Comparison of ENCODE assay signal across 8 mouse cellular contexts in the genomic region with DNA sequence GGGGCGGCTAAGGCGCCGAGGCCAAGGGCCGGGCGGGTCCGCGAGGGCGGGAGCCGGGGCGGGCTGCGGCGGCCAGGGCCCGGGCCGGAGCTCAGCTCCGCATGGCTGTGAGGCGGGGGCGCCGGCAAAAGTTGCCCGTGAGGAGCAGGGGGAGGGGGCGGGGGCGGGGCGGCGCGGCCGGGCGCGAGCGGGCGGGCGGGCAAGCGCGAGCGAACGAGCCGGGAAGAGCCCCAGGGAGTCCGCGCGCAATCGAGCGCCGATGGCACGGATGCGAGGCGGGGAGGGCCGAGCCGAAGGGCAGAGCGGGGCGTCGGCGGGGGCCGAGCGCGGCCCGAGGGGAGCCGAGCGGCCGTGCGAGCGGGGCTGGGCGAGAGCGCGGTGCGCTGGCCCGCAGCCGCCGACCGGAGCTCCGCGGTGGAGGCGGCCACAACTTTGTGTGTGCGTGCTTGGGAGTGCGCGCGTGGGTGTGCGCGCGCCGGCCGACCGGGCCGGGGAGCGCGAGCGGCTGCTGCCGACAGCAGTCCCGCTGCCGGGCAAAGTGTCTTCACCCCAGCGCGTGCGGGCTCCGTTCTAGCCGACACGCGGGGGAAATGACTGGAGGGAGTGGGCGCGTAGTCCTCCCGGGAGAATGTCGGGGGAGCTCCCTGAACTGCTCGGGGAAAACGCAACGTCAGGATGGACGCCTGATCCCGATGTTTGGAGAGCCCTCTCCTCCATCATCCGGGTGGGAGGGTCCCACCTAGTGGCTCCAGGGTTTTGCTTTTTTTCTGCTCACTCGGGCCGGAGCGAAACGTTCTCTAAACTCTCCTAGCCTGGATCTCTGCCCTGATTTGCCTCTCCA. TPM values are rescaled to one million over a fixed set of nuclear protein-coding genes. Genes with fewer than 3 reads are reported as not detected.
DNase-seq lines count a peak whose midpoint lies in the region; ATAC-seq and TF ChIP-seq lines count a peak whose summit lies in the region.

Gene Hipk2 (minus strand): TSS at position 95 of the 841 bp plus-strand sequence.

- peak; percentile 93 for ATAC-seq in forebrain, embryonic 12.5 days (ENCODE audit: low FRiP score)
- ATAC-seq in heart, embryonic 16.5 days (replicated peaks; ENCODE audit: extremely low read depth, insufficient read depth, low FRiP score): peak; percentile 92
- ATAC-seq in liver, embryonic 15.5 days (ENCODE audit: insufficient read depth): peak; percentile 84
- peak; percentile 87 for ATAC-seq in neural tube, embryonic 12.5 days (ENCODE audit: low FRiP score, low read depth)
- peak; percentile 94 for ATAC-seq in stomach, postnatal 0 days (ENCODE audit: low FRiP score, low TSS enrichment)

- peaks cover 24% of the 10 kb centered on the region for H3K4me1 ChIP-seq in E14TG2a.4 (replicated peaks; ENCODE audit: low read depth, low read length)
- H3K4me1 ChIP-seq in forebrain, embryonic 12.5 days: peaks cover 26% of the 10 kb centered on the region
- H3K4me1 ChIP-seq in heart, embryonic 16.5 days (ENCODE audit: control insufficient read depth, insufficient read depth, low read length): peaks cover 11% of the 10 kb centered on the region; the same call in 1 of the 2 replicates
- H3K4me1 ChIP-seq in liver, embryonic 15.5 days (replicated peaks): peaks cover 56% of the 10 kb centered on the region
- peaks cover 26% of the 10 kb centered on the region for H3K4me1 ChIP-seq in neural tube, embryonic 12.5 days
- peaks cover 6% of the 10 kb centered on the region; the same call in 1 of the 2 replicates for H3K4me1 ChIP-seq in stomach, postnatal 0 days (replicated peaks; ENCODE audit: control insufficient read depth, insufficient read depth)

- DNase-seq in c-Kit-positive CD71-positive TER-119-positive erythroid progenitor cells, embryonic 14.5 days (ENCODE audit: low spot score): peak; percentile 63
- peak; percentile 79 to 94 for DNase-seq in kidney, postnatal 25 days
- DNase-seq in stomach, postnatal 0 days (ENCODE audit: low spot score): peak; percentile 94

- peak within 1 kb of the TSS; percentile 70 for H3K4me2 ChIP-seq in forebrain, embryonic 12.5 days
- peak within 1 kb of the TSS; percentile 73 for H3K4me2 ChIP-seq in heart, embryonic 16.5 days (ENCODE audit: low read depth, low read length)
- H3K4me2 ChIP-seq in liver, embryonic 15.5 days: peak within 1 kb of the TSS; percentile 83
- H3K4me2 ChIP-seq in neural tube, embryonic 12.5 days (replicated peaks): peak within 1 kb of the TSS; percentile 67
- peak within 1 kb of the TSS; percentile 56 for H3K4me2 ChIP-seq in stomach, postnatal 0 days (replicated peaks; ENCODE audit: low read depth)

- no peaks in the 10 kb centered on the region for H3K36me3 ChIP-seq in E14TG2a.4 (ENCODE audit: insufficient read depth, low read length)
- H3K36me3 ChIP-seq in forebrain, embryonic 12.5 days (replicated peaks): no peaks in the 10 kb centered on the region
- H3K36me3 ChIP-seq in heart, embryonic 16.5 days (ENCODE audit: control insufficient read depth, insufficient read depth): no peaks in the 10 kb centered on the region
- peaks cover 15% of the 10 kb centered on the region for H3K36me3 ChIP-seq in liver, embryonic 15.5 days (replicated peaks)
- H3K36me3 ChIP-seq in neural tube, embryonic 12.5 days: no peaks in the 10 kb centered on the region
- no peaks in the 10 kb centered on the region for H3K36me3 ChIP-seq in stomach, postnatal 0 days (ENCODE audit: control insufficient read depth, insufficient read depth, low read length)

- H3K27me3 ChIP-seq in E14TG2a.4 (ENCODE audit: insufficient read depth, low read length): peaks cover 55% of the 10 kb centered on the region
- peaks cover 18% of the 10 kb centered on the region for H3K27me3 ChIP-seq in forebrain, embryonic 12.5 days
- no peaks in the 10 kb centered on the region for H3K27me3 ChIP-seq in heart, embryonic 16.5 days (ENCODE audit: control insufficient read depth, insufficient read depth, low read length)
- H3K27me3 ChIP-seq in liver, embryonic 15.5 days: 0 out of 2 replicates have a peak, but pooled peaks cover 4% of the 10 kb centered on the region
- no peaks in the 10 kb centered on the region; the same call in 1 of the 2 replicates for H3K27me3 ChIP-seq in neural tube, embryonic 12.5 days (replicated peaks)
- H3K27me3 ChIP-seq in stomach, postnatal 0 days (ENCODE audit: control insufficient read depth, insufficient read depth, low read length): no peaks in the 10 kb centered on the region

- TF ChIP-seq EP300 in stomach, postnatal 0 days (optimal IDR thresholded peaks at IDR 0.05): no peak

- no peaks in the 10 kb centered on the region for H3K9me3 ChIP-seq in E14TG2a.4 (ENCODE audit: low read length)
- no peaks in the 10 kb centered on the region for H3K9me3 ChIP-seq in forebrain, embryonic 12.5 days
- no peaks in the 10 kb centered on the region for H3K9me3 ChIP-seq in heart, embryonic 16.5 days (replicated peaks; ENCODE audit: control insufficient read depth, low read length)
- H3K9me3 ChIP-seq in liver, embryonic 15.5 days (replicated peaks): no peaks in the 10 kb centered on the region
- no peaks in the 10 kb centered on the region for H3K9me3 ChIP-seq in neural tube, embryonic 12.5 days
- no peaks in the 10 kb centered on the region for H3K9me3 ChIP-seq in stomach, postnatal 0 days (ENCODE audit: control insufficient read depth, low read length)

- WGBS in forebrain, embryonic 12.5 days: under 1% methylated on average over 63 of the region's 108 CpGs
- under 1% methylated on average over 90 of the region's 108 CpGs for WGBS in heart, embryonic 16.5 days
- WGBS in liver, embryonic 15.5 days (ENCODE audit: insufficient replicate concordance): under 1% methylated on average over 91 of the region's 108 CpGs
- WGBS in neural tube, embryonic 12.5 days: under 1% methylated on average over 100 of the region's 108 CpGs
- WGBS in stomach, postnatal 0 days: under 1% methylated on average over 59 of the region's 108 CpGs

- TF ChIP-seq CTCF in E14TG2a.4 (conservative IDR thresholded peaks at IDR 0.05; ENCODE audit: low read length): no peak
- TF ChIP-seq CTCF in stomach, postnatal 0 days (IDR thresholded peaks at IDR 0.05; ENCODE audit: low read depth): peak; percentile 50

- H3K4me3 ChIP-seq in E14TG2a.4 (replicated peaks; ENCODE audit: low read length): peak within 1 kb of the TSS; percentile 94
- H3K4me3 ChIP-seq in forebrain, embryonic 12.5 days (replicated peaks): peak within 1 kb of the TSS; percentile 98
- H3K4me3 ChIP-seq in heart, embryonic 16.5 days (ENCODE audit: low read length): peak within 1 kb of the TSS; percentile 100
- H3K4me3 ChIP-seq in liver, embryonic 15.5 days (replicated peaks): peak within 1 kb of the TSS; percentile 97
- H3K4me3 ChIP-seq in neural tube, embryonic 12.5 days: peak within 1 kb of the TSS; percentile 99
- peak within 1 kb of the TSS; percentile 100 for H3K4me3 ChIP-seq in stomach, postnatal 0 days (ENCODE audit: low read depth, low read length)

- H3K9ac ChIP-seq in forebrain, embryonic 12.5 days: peak within 1 kb of the TSS; percentile 99
- peak within 1 kb of the TSS; percentile 99 for H3K9ac ChIP-seq in heart, embryonic 16.5 days (ENCODE audit: low read length)
- H3K9ac ChIP-seq in liver, embryonic 15.5 days: peak within 1 kb of the TSS; percentile 100
- H3K9ac ChIP-seq in neural tube, embryonic 12.5 days: peak within 1 kb of the TSS; percentile 100
- peak within 1 kb of the TSS; percentile 99 for H3K9ac ChIP-seq in stomach, postnatal 0 days (ENCODE audit: low read length)

- peak within 1 kb of the TSS; percentile 95 for H3K27ac ChIP-seq in forebrain, embryonic 12.5 days
- H3K27ac ChIP-seq in heart, embryonic 16.5 days (ENCODE audit: low read length): peak within 1 kb of the TSS; percentile 89
- H3K27ac ChIP-seq in liver, embryonic 15.5 days (replicated peaks): peak within 1 kb of the TSS; percentile 99
- H3K27ac ChIP-seq in neural tube, embryonic 12.5 days: peak within 1 kb of the TSS; percentile 91
- H3K27ac ChIP-seq in stomach, postnatal 0 days (replicated peaks): peak within 1 kb of the TSS; percentile 98

RNA-seq across cellular contexts. Expression of gene Hipk2, which starts in this region (rescaled TPM):
- 36.6 and 37.2 TPM in 2 replicates for polyA plus RNA-seq in forebrain, embryonic 12.5 days (2016; fragmentation: Nextera tagmentation; extraction: Ambion mirVana)
- polyA plus RNA-seq in heart, embryonic 16.5 days (2015; fragmentation: Nextera tagmentation; extraction: Ambion mirVana): 9.4 and 11.2 TPM in 2 replicates
- 18.0 and 23.4 TPM in 2 replicates for polyA plus RNA-seq in liver, embryonic 15.5 days (2015; fragmentation: Nextera tagmentation; extraction: Ambion mirVana)
- 32.7 and 38.8 TPM in 2 replicates for polyA plus RNA-seq in neural tube, embryonic 12.5 days (2016; fragmentation: Nextera tagmentation; extraction: Ambion mirVana)
- 13.7 and 13.9 TPM in 2 replicates for polyA plus RNA-seq in stomach, postnatal 0 days (2015; fragmentation: Nextera tagmentation; extraction: Ambion mirVana)

Comparison
In these comparisons a context has a peak if more than half of its experiments do, and no peak if none do; other contexts are left out.
1. Peak in every context shown above with its lines: DNase-seq, ATAC-seq, H3K4me3 ChIP-seq and H3K27ac ChIP-seq.